Mouse (Mus musculus) forebrain, embryonic 10.5 days (tissue): Measurements from ENCODE around the gene Trim32. TPM values are rescaled to one million over a fixed set of nuclear protein-coding genes. Genes with fewer than 3 reads are reported as not detected.

Source experiments
- DNase-seq: peaks from one replicate; pipeline ENCODE4 v3.0.0-alpha.2; 2017; ENCODE audit warnings: low spot score; ENCODE audit errors: extremely low spot score
- H3K27ac ChIP-seq: fragments of 300-500 bp; sonication (generic); 2 replicates; pipeline ENCODE4 v1.5.1; 2016; ENCODE audit warnings: mild to moderate bottlenecking
- H3K27me3 ChIP-seq: fragments of 300-500 bp; sonication (generic); 2 replicates; pipeline ENCODE4 v1.6.1; 2016; ENCODE audit warnings: mild to moderate bottlenecking; ENCODE audit not compliant: poor library complexity, severe bottlenecking
- H3K36me3 ChIP-seq: fragments of 300-500 bp; sonication (generic); replicated peaks from 2 replicates; pipeline ENCODE4 v1.6.1; 2016; ENCODE audit warnings: mild to moderate bottlenecking, moderate library complexity
- H3K4me1 ChIP-seq: fragments of 300-500 bp; sonication (generic); 2 replicates; pipeline ENCODE4 v1.6.1; 2016
- H3K4me3 ChIP-seq: fragments of 300-500 bp; sonication (generic); 2 replicates; pipeline ENCODE4 v1.5.1; 2016; ENCODE audit warnings: mild to moderate bottlenecking, moderate library complexity
- H3K9me3 ChIP-seq: fragments of 300-500 bp; sonication (generic); 2 replicates; pipeline ENCODE4 v1.6.1; 2016; ENCODE audit warnings: mild to moderate bottlenecking, moderate library complexity
- WGBS: fragments of 180-500 bp; shearing (Covaris S2); methylation state at CpG from one replicate; pipeline ENCODE4 v1.1.7; 2016; 5-methylcytosine and 5-hydroxymethylcytosine counted together
- polyA plus RNA-seq: library from polyadenylated mRNA; unstranded; fragments of >200 nt; fragmentation: Nextera tagmentation; extraction: Ambion mirVana; gene quantifications from 2 replicates; pipeline ENCODE4 v1.2.1, GENCODE M21; 2016

Gene Trim32
- 65.3 and 68.3 TPM in 2 replicates for polyA plus RNA-seq

GRCm38 (mm10) chr4:65604504-65605150 lies at the start of gene Trim32:
TSS of gene Trim32 (plus strand) at chr4:65604986.
- Histone ChIP-seq H3K4me1 (peaks cover 30% of the 10 kb centered on the region), H3K9me3 (no peaks in the 10 kb centered on the region), H3K4me3 (peak within 1 kb of the TSS; percentile 72), H3K36me3 (peaks cover 13% of the 10 kb centered on the region; the same call in 1 of the 2 replicates), H3K27ac (peak within 1 kb of the TSS; percentile 93), H3K27me3 (no peaks in the 10 kb centered on the region)
- DNase-seq: peak; percentile 97
- 3% methylated on average over 33 of the region's 33 CpGs for WGBS

- Histone ChIP-seq H3K36me3 (no peaks in the 10 kb centered on the region), H3K4me1 (no peaks in the 10 kb centered on the region), H3K27ac (no peak overlapping the region), H3K27me3 (no peaks in the 10 kb centered on the region), H3K9me3 (no peaks in the 10 kb centered on the region), H3K4me3 (no peak overlapping the region)
- no peak for DNase-seq
- WGBS: 71% methylated on average over 4 of the region's 4 CpGs
Measured at GRCm38 (mm10) chr4:65565493-65565892, 39.3 kb upstream of the Trim32 start.

GRCm38 (mm10) chr4:65580254-65580653 lies 24.5 kb upstream of the Trim32 start:
- no peak overlapping the region for H3K27ac ChIP-seq
- WGBS: 71% methylated on average over 1 of the region's 1 CpGs
- no peak for DNase-seq

GRCm38 (mm10) chr4:65586947-65587346 lies 17.8 kb upstream of the Trim32 start:
- Histone ChIP-seq H3K27ac (no peak overlapping the region), H3K4me1 (0 out of 2 replicates have a peak, but pooled peaks cover 4% of the 10 kb centered on the region), H3K9me3 (no peaks in the 10 kb centered on the region), H3K27me3 (no peaks in the 10 kb centered on the region), H3K4me3 (no peak overlapping the region), H3K36me3 (no peaks in the 10 kb centered on the region)
- DNase-seq: no peak
- 58% methylated on average over 5 of the region's 5 CpGs for WGBS

More at GRCm38 (mm10) chr4:65580254-65580653, 24.5 kb upstream of the Trim32 start:
- Histone ChIP-seq H3K4me1 (0 out of 2 replicates have a peak, but pooled peaks cover 4% of the 10 kb centered on the region), H3K36me3 (no peaks in the 10 kb centered on the region), H3K9me3 (no peaks in the 10 kb centered on the region), H3K4me3 (no peak overlapping the region), H3K27me3 (no peaks in the 10 kb centered on the region)

GRCm38 (mm10) chr4:65589780-65590179 lies 15.0 kb upstream of the Trim32 start:
- H3K9me3 ChIP-seq: no peaks in the 10 kb centered on the region
- H3K4me1 ChIP-seq: no peaks in the 10 kb centered on the region
- no peak overlapping the region for H3K4me3 ChIP-seq
- peak; percentile 42 for DNase-seq
- no peak overlapping the region for H3K27ac ChIP-seq
- H3K36me3 ChIP-seq: no peaks in the 10 kb centered on the region
- H3K27me3 ChIP-seq: no peaks in the 10 kb centered on the region

GRCm38 (mm10) chr4:65594601-65595369 lies 10.0 kb upstream of the Trim32 start:
- Histone ChIP-seq H3K9me3 (no peaks in the 10 kb centered on the region), H3K27ac (no peak overlapping the region), H3K4me3 (no peak overlapping the region), H3K27me3 (no peaks in the 10 kb centered on the region), H3K36me3 (no peaks in the 10 kb centered on the region), H3K4me1 (no peaks in the 10 kb centered on the region)
- DNase-seq: no peak
- WGBS: 80% methylated on average over 5 of the region's 5 CpGs

GRCm38 (mm10) chr4:65605151-65605702 lies 441 bp downstream of the Trim32 start:
- peak; percentile 37 for DNase-seq

GRCm38 (mm10) chr4:65607184-65607631 lies 2.4 kb downstream of the Trim32 start:
- 88% methylated on average over 10 of the region's 10 CpGs for WGBS
- Histone ChIP-seq H3K27me3 (no peaks in the 10 kb centered on the region), H3K27ac (no peak overlapping the region), H3K4me3 (no peak overlapping the region), H3K9me3 (no peaks in the 10 kb centered on the region), H3K4me1 (peaks cover 36% of the 10 kb centered on the region), H3K36me3 (peaks cover 20% of the 10 kb centered on the region; the same call in 1 of the 2 replicates)
- DNase-seq: no peak

More at GRCm38 (mm10) chr4:65605151-65605702, 441 bp downstream of the Trim32 start:
- Histone ChIP-seq H3K27ac (peak overlapping the region; percentile 93), H3K36me3 (peaks cover 13% of the 10 kb centered on the region; the same call in 1 of the 2 replicates), H3K4me1 (peaks cover 30% of the 10 kb centered on the region), H3K9me3 (no peaks in the 10 kb centered on the region), H3K4me3 (peak overlapping the region; percentile 72), H3K27me3 (no peaks in the 10 kb centered on the region)
- under 1% methylated on average over 21 of the region's 21 CpGs for WGBS

GRCm38 (mm10) chr4:65608112-65608511 lies 3.3 kb downstream of the Trim32 start:
- Histone ChIP-seq H3K27ac (no peak overlapping the region), H3K4me3 (no peak overlapping the region), H3K27me3 (no peaks in the 10 kb centered on the region), H3K36me3 (peaks cover 29% of the 10 kb centered on the region), H3K9me3 (no peaks in the 10 kb centered on the region), H3K4me1 (peaks cover 36% of the 10 kb centered on the region)
- DNase-seq: no peak
- 97% methylated on average over 4 of the region's 4 CpGs for WGBS

GRCm38 (mm10) chr4:65610329-65610728 lies 5.5 kb downstream of the Trim32 start:
- Histone ChIP-seq H3K36me3 (peaks cover 51% of the 10 kb centered on the region), H3K9me3 (peaks cover 10% of the 10 kb centered on the region; the same call in 1 of the 2 replicates)
- WGBS: 92% methylated on average over 5 of the region's 5 CpGs

GRCm38 (mm10) chr4:65610896-65611295 lies 6.1 kb downstream of the Trim32 start:
- Histone ChIP-seq H3K27me3 (no peaks in the 10 kb centered on the region), H3K27ac (no peak overlapping the region), H3K36me3 (peaks cover 57% of the 10 kb centered on the region), H3K9me3 (peaks cover 10% of the 10 kb centered on the region; the same call in 1 of the 2 replicates), H3K4me1 (peaks cover 24% of the 10 kb centered on the region), H3K4me3 (no peak overlapping the region)
- DNase-seq: no peak
- WGBS: 89% methylated on average over 6 of the region's 6 CpGs

More at GRCm38 (mm10) chr4:65610329-65610728, 5.5 kb downstream of the Trim32 start:
- Histone ChIP-seq H3K27ac (no peak overlapping the region), H3K4me3 (no peak overlapping the region), H3K4me1 (peaks cover 30% of the 10 kb centered on the region), H3K27me3 (no peaks in the 10 kb centered on the region)
- no peak for DNase-seq

- WGBS: 95% methylated on average over 14 of the region's 14 CpGs
- Histone ChIP-seq H3K27ac (no peak overlapping the region), H3K4me1 (0 out of 2 replicates have a peak, but pooled peaks cover 8% of the 10 kb centered on the region), H3K9me3 (peaks cover 10% of the 10 kb centered on the region; the same call in 1 of the 2 replicates), H3K27me3 (no peaks in the 10 kb centered on the region), H3K36me3 (peaks cover 68% of the 10 kb centered on the region), H3K4me3 (no peak overlapping the region)
- DNase-seq: no peak
Measured at GRCm38 (mm10) chr4:65613135-65613534, 8.3 kb downstream of the Trim32 start.
